Mouse (Mus musculus): ENCODE data around the gene Zbtb8b. TPM values are rescaled to one million over a fixed set of nuclear protein-coding genes. Genes with fewer than 3 reads are reported as not detected.
"Not testable (repeated sequence)": the region's sequence is repeated elsewhere in the genome, so short reads cannot be mapped to it uniquely, and the experiment has no call there.

The Zbtb8b gene
- polyA plus RNA-seq, 1 experiment from 2014 or later, result 3.1 TPM

DNA sequence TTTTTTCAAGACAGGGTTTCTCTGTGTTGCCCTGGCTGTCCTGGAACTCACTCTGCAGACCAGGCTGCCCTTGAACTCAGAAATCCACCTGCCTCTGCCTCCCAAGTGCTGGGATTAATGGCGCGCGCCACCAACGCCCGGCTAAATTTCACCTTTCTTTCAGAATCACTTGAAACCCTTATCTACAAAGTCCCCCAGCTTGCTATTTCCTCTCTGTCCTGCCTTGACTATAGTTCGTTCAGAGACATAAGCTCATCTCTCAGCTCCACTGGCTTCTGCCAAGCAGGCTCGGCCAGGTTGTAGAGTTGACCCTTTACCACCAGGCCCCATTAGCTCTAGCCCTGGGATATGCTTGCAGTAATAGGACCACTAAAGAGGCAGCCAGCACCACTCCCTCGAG is 6.7 kb upstream of the Zbtb8b start:
- Histone ChIP-seq H3K27me3 (ENCODE audit: control insufficient read depth, insufficient read depth, low read length) (0 out of 2 replicates have a peak, but pooled peaks cover under 1% of the 10 kb centered on the region), H3K9ac (ENCODE audit: low read depth, low read length) (no peak overlapping the region), H3K4me2 (replicated peaks; ENCODE audit: low read depth, low read length) (no peak overlapping the region), H3K4me3 (ENCODE audit: low read length) (no peak overlapping the region), H3K4me1 (ENCODE audit: control insufficient read depth, insufficient read depth, low read length) (no peaks in the 10 kb centered on the region), H3K27ac (ENCODE audit: low read depth, low read length) (no peak overlapping the region), H3K36me3 (ENCODE audit: control insufficient read depth, insufficient read depth, low read length) (no peaks in the 10 kb centered on the region), H3K9me3 (ENCODE audit: control insufficient read depth, low read length) (no peaks in the 10 kb centered on the region)
- 82% methylated on average over 8 of the region's 8 CpGs for WGBS
- no peak for ATAC-seq (ENCODE audit: low FRiP score, low TSS enrichment)

DNA sequence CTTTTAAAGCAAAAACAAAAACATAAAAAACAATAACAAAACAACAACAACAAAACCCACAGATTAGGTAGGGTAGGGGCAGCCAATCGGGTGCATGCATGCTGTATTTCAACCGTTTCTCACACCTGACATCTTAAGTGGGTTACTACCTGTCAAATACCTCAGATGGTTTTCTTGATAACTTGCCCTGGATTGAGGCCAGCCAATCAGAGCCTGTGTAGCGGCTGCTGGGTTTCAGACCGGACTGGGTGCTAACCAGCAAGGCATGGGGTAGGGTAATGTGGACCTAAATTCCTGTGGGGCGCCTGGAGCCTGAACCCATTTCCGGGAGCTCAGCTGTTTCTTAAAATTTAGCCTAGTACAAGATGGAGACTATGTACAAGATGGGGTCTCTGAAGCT is 492 bp upstream of the Zbtb8b start:
- Histone ChIP-seq H3K4me2 (replicated peaks; ENCODE audit: low read depth, low read length) (peak overlapping the region; percentile 69), H3K4me1 (ENCODE audit: control insufficient read depth, insufficient read depth, low read length) (0 out of 2 replicates have a peak, but pooled peaks cover 3% of the 10 kb centered on the region), H3K27ac (ENCODE audit: low read depth, low read length) (no peak overlapping the region), H3K36me3 (ENCODE audit: control insufficient read depth, insufficient read depth, low read length) (no peaks in the 10 kb centered on the region), H3K9me3 (ENCODE audit: control insufficient read depth, low read length) (no peaks in the 10 kb centered on the region), H3K27me3 (ENCODE audit: control insufficient read depth, insufficient read depth, low read length) (peaks cover 26% of the 10 kb centered on the region), H3K9ac (ENCODE audit: low read depth, low read length) (no peak overlapping the region), H3K4me3 (ENCODE audit: low read length) (peak overlapping the region; percentile 49; the same call in 1 of the 2 replicates)
- 0 out of 2 replicates have a peak, but pooled peaks have one; percentile 42 for ATAC-seq (ENCODE audit: low FRiP score, low TSS enrichment)
- WGBS, result 29% methylated on average over 6 of the region's 6 CpGs

DNA sequence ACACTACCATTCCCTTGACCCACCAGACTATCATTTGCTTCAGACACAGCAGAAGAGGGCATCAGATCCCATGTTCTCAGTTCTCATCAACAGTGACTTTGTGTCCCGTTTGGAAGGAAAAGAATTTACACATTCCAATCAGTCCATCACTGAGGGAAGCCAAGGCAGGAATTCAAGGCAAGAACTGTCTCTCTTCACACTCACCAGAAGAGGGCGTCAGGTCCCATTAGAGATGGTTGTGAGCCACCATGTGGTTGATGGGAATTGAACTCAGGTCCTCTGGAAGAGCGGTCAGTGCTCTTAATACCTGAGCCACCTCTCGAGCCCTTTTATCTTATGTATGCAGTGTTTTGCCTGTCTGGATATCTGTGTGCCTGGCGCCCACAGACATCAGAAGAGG is 22.3 kb downstream of the Zbtb8b start:
- Histone ChIP-seq H3K4me3 (ENCODE audit: low read length) (no peak overlapping the region), H3K9me3 (ENCODE audit: control insufficient read depth, low read length) (no peaks in the 10 kb centered on the region), H3K36me3 (ENCODE audit: control insufficient read depth, insufficient read depth, low read length) (no peaks in the 10 kb centered on the region), H3K4me2 (replicated peaks; ENCODE audit: low read depth, low read length) (no peak overlapping the region), H3K9ac (ENCODE audit: low read depth, low read length) (no peak overlapping the region), H3K4me1 (ENCODE audit: control insufficient read depth, insufficient read depth, low read length) (no peaks in the 10 kb centered on the region), H3K27me3 (ENCODE audit: control insufficient read depth, insufficient read depth, low read length) (no peaks in the 10 kb centered on the region), H3K27ac (ENCODE audit: low read depth, low read length) (no peak overlapping the region)
- 76% methylated on average over 5 of the region's 5 CpGs for WGBS
- ATAC-seq (ENCODE audit: low FRiP score, low TSS enrichment), result no peak

DNA sequence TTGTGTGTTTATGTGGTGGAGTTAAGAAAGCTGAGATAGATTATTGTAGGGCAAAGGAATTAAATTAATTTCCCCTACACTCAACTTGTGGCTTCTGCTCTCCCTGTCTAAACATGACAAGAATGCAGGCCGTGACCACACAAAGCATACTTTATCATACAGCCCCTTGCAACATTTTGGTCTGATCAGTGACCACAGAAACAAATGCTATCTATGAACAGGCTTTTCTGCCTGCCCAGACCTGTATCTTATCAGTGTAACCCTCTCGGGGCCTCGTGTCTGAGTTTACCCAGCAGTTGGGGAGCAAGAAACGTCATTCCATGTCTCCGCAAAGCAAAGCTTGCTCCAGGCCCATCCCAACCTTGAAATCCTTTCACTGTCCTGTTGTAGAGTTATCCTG is 24.2 kb downstream of the Zbtb8b start:
- Histone ChIP-seq H3K27ac (ENCODE audit: low read depth, low read length) (no peak overlapping the region), H3K9me3 (ENCODE audit: control insufficient read depth, low read length) (no peaks in the 10 kb centered on the region), H3K4me2 (replicated peaks; ENCODE audit: low read depth, low read length) (no peak overlapping the region), H3K4me1 (ENCODE audit: control insufficient read depth, insufficient read depth, low read length) (no peaks in the 10 kb centered on the region), H3K36me3 (ENCODE audit: control insufficient read depth, insufficient read depth, low read length) (no peaks in the 10 kb centered on the region), H3K4me3 (ENCODE audit: low read length) (no peak overlapping the region), H3K27me3 (ENCODE audit: control insufficient read depth, insufficient read depth, low read length) (no peaks in the 10 kb centered on the region), H3K9ac (ENCODE audit: low read depth, low read length) (no peak overlapping the region)
- WGBS, result 75% methylated on average over 5 of the region's 5 CpGs
- no peak for ATAC-seq (ENCODE audit: low FRiP score, low TSS enrichment)

DNA sequence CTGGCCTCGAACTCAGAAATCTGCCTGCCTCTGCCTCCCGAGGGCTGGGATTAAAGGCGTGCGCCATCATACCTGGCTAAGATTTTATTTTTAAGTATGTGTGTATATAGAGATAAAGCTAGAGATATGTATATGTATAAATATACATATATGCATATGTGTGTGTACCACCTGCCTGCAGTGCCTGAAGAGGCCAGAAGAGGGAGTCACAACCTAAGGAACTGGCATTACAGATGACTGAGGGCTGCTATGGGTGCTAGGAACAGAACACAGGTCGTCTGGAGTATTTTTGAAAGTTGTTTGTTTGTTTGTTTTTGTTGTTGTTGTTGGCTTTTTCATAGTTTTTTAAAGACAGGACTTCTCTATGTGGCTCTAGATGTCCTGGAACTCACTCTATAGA is 24.8 kb downstream of the Zbtb8b start:
- WGBS, result 94% methylated on average over 5 of the region's 5 CpGs
- no peaks in the 10 kb centered on the region for H3K4me1 ChIP-seq (ENCODE audit: control insufficient read depth, insufficient read depth, low read length)
- no peak for ATAC-seq (ENCODE audit: low FRiP score, low TSS enrichment)
- no peak overlapping the region for H3K4me3 ChIP-seq (ENCODE audit: low read length)
- no peaks in the 10 kb centered on the region for H3K9me3 ChIP-seq (ENCODE audit: control insufficient read depth, low read length)
- no peak overlapping the region for H3K27ac ChIP-seq (ENCODE audit: low read depth, low read length)
- no peaks in the 10 kb centered on the region for H3K27me3 ChIP-seq (ENCODE audit: control insufficient read depth, insufficient read depth, low read length)
- no peaks in the 10 kb centered on the region for H3K36me3 ChIP-seq (ENCODE audit: control insufficient read depth, insufficient read depth, low read length)
- H3K4me2 ChIP-seq (replicated peaks; ENCODE audit: low read depth, low read length), result no peak overlapping the region
- no peak overlapping the region for H3K9ac ChIP-seq (ENCODE audit: low read depth, low read length)

DNA sequence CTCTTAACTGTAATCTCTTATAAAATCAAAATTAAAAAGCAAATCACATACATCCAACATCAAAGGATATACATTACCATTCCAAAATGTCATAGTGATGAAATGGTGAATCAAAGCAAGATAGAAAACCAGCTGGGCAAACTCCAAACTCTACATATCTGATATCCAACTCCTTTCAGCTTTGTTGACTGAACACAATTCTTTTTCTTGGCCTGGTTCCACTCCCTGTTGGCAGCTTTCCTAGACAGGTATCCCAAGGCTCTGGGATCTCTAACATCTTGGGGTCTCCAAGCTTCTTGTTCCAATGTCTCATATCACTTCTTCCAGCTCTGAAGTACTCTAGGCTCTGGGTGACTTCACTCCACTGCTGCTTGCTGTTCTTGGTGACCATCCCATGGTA is 29.7 kb downstream of the Zbtb8b start:
- H3K9me3 ChIP-seq (ENCODE audit: control insufficient read depth, low read length), result no peaks in the 10 kb centered on the region
- H3K27me3 ChIP-seq (ENCODE audit: control insufficient read depth, insufficient read depth, low read length), result 0 out of 2 replicates have a peak, but pooled peaks cover 4% of the 10 kb centered on the region
- H3K36me3 ChIP-seq (ENCODE audit: control insufficient read depth, insufficient read depth, low read length), result no peaks in the 10 kb centered on the region
- no peak overlapping the region for H3K4me3 ChIP-seq (ENCODE audit: low read length)
- no peaks in the 10 kb centered on the region for H3K4me1 ChIP-seq (ENCODE audit: control insufficient read depth, insufficient read depth, low read length)
- no peak overlapping the region for H3K4me2 ChIP-seq (replicated peaks; ENCODE audit: low read depth, low read length)
- H3K27ac ChIP-seq (ENCODE audit: low read depth, low read length), result no peak overlapping the region
- H3K9ac ChIP-seq (ENCODE audit: low read depth, low read length), result no peak overlapping the region
- ATAC-seq (ENCODE audit: low FRiP score, low TSS enrichment), result no peak

DNA sequence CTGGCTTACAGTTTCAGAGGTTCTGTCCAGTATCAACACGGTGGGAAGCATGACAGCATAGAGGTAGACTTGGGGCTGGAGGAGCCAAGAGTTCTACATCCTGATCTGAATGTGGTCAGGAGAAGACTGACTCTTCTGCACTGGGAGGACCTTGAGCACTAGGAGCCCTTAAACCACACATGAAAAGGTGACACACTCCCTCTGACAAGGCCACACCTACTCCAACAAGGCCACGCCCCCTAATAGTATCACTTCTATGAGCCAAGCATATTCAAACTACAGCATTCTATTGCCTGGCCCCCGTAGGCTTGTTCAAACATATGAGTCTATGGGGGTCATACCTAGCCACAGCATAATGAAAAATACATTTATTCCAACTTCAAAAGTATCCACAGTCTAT is 30.1 kb downstream of the Zbtb8b start:
- H3K27ac ChIP-seq (ENCODE audit: low read depth, low read length); H3K9ac ChIP-seq (ENCODE audit: low read depth, low read length); H3K4me1 ChIP-seq (ENCODE audit: control insufficient read depth, insufficient read depth, low read length); ATAC-seq (ENCODE audit: low FRiP score, low TSS enrichment); H3K27me3 ChIP-seq (ENCODE audit: control insufficient read depth, insufficient read depth, low read length); H3K4me3 ChIP-seq (ENCODE audit: low read length); H3K36me3 ChIP-seq (ENCODE audit: control insufficient read depth, insufficient read depth, low read length); H3K4me2 ChIP-seq (replicated peaks; ENCODE audit: low read depth, low read length); H3K9me3 ChIP-seq (ENCODE audit: control insufficient read depth, low read length): not testable (repeated sequence)
- WGBS, result 83% methylated on average over 3 of the region's 3 CpGs

DNA sequence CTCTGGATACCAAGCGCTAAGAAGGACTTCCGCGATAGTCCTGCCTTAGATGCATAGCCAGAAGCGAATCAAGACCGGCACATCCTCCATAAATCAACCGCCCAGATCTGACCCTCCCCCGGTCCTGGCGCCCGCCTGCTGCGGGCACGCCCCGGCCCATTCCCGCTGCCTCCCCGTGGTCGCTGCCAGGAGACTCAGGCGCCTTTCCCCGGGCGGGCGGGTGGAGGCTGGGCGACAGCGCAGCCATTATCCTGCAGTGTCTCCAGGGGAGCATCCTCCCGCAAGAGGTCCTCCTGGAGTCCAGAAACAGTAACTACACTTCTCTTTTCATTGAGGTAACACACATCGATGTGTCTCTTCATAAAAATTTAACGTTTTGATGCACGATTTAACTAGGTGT is 34.2 kb downstream of the Zbtb8b start:
- no peaks in the 10 kb centered on the region for H3K4me1 ChIP-seq (ENCODE audit: control insufficient read depth, insufficient read depth, low read length)
- no peaks in the 10 kb centered on the region for H3K9me3 ChIP-seq (ENCODE audit: control insufficient read depth, low read length)
- H3K9ac ChIP-seq (ENCODE audit: low read depth, low read length), result peak overlapping the region; percentile 46; the same call in 1 of the 2 replicates
- H3K4me2 ChIP-seq (replicated peaks; ENCODE audit: low read depth, low read length), result peak overlapping the region; percentile 64
- H3K4me3 ChIP-seq (ENCODE audit: low read length), result peak overlapping the region; percentile 33
- H3K36me3 ChIP-seq (ENCODE audit: control insufficient read depth, insufficient read depth, low read length), result no peaks in the 10 kb centered on the region
- H3K27ac ChIP-seq (ENCODE audit: low read depth, low read length), result no peak overlapping the region
- 0 out of 2 replicates have a peak, but pooled peaks cover 4% of the 10 kb centered on the region for H3K27me3 ChIP-seq (ENCODE audit: control insufficient read depth, insufficient read depth, low read length)
- ATAC-seq (ENCODE audit: low FRiP score, low TSS enrichment), result peak; percentile 91
- 2% methylated on average over 25 of the region's 25 CpGs for WGBS

DNA sequence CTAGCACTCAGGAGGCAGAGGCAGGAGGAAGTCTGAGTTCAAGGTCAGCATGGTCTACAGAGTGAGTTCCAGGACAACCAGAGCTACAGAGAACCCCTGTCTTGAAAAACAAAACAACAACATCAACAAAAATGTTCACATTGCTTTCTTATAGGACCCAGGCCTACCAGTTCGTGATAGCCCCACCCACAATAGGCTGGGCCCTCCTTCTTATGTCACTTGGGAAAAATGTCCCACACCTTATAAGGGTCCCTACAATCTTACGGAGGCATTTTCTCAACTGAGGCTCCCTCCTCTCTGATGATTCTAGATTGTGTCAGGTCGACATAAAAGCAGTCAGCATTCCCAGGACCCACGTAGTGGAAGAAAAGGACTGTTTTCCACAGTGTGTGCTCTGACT is 40.8 kb downstream of the Zbtb8b start:
- no peaks in the 10 kb centered on the region for H3K27me3 ChIP-seq (ENCODE audit: control insufficient read depth, insufficient read depth, low read length)
- no peak overlapping the region for H3K4me3 ChIP-seq (ENCODE audit: low read length)
- no peak overlapping the region for H3K9ac ChIP-seq (ENCODE audit: low read depth, low read length)
- no peaks in the 10 kb centered on the region for H3K36me3 ChIP-seq (ENCODE audit: control insufficient read depth, insufficient read depth, low read length)
- no peak overlapping the region for H3K4me2 ChIP-seq (replicated peaks; ENCODE audit: low read depth, low read length)
- no peak overlapping the region for H3K27ac ChIP-seq (ENCODE audit: low read depth, low read length)
- ATAC-seq (ENCODE audit: low FRiP score, low TSS enrichment), result no peak
- no peaks in the 10 kb centered on the region for H3K9me3 ChIP-seq (ENCODE audit: control insufficient read depth, low read length)
- WGBS, result 83% methylated on average over 4 of the region's 4 CpGs
- H3K4me1 ChIP-seq (ENCODE audit: control insufficient read depth, insufficient read depth, low read length), result no peaks in the 10 kb centered on the region
